Mouse (Mus musculus) myocyte (in vitro differentiated cells): ENCODE results near the gene Rabgap1l. TPM values are rescaled to one million over a fixed set of nuclear protein-coding genes. Genes with fewer than 3 reads are reported as not detected.
A peak's percentile ranks its signal among the peaks of the same experiment; 100 is the strongest.

ENCODE experiments used
- H3K27me3 ChIP-seq: one replicate; pipeline ENCODE4 v1.6.1; 2011; ENCODE audit not compliant: control insufficient read depth, insufficient read depth, insufficient read length
- H3K36me3 ChIP-seq: one replicate; pipeline ENCODE4 v1.6.1; 2011; ENCODE audit not compliant: control insufficient read depth, insufficient read depth
- H3K4me2 ChIP-seq: one replicate; pipeline ENCODE4 v1.6.1; 2011; ENCODE audit warnings: low read depth, control low read depth
- H3K4me3 ChIP-seq: one replicate; pipeline ENCODE4 v1.5.1; 2011; ENCODE audit warnings: mild to moderate bottlenecking, control low read depth, moderate library complexity
- H3K79me2 ChIP-seq: one replicate; pipeline ENCODE4 v1.6.1; 2011; ENCODE audit not compliant: control insufficient read depth, insufficient read depth
- H3ac ChIP-seq: one replicate; pipeline ENCODE4 v1.6.1; 2011; ENCODE audit not compliant: control insufficient read depth, insufficient read length
- CEBPB ChIP-seq: IDR thresholded peaks from 2 replicates; pipeline ENCODE4 v1.6.1; 2011; ENCODE audit warnings: mild to moderate bottlenecking, moderate library complexity; ENCODE audit not compliant: poor library complexity, insufficient read depth, severe bottlenecking
- E2F4 ChIP-seq: IDR thresholded peaks from one replicate; pipeline ENCODE4 v1.6.1; 2011; ENCODE audit warnings: mild to moderate bottlenecking, control low read depth, moderate library complexity; ENCODE audit not compliant: insufficient read depth
- MAX ChIP-seq: IDR thresholded peaks from one replicate; pipeline ENCODE4 v1.6.1; 2011; ENCODE audit warnings: low read depth, mild to moderate bottlenecking, control low read depth
- MYOD1 ChIP-seq, 3 experiments: IDR thresholded peaks; one replicate each; pipeline ENCODE4 v1.6.1; 2011; ENCODE audit warnings: control low read depth in 2 of 3, low read depth in 2 of 3, mild to moderate bottlenecking in 2 of 3, moderate library complexity in 1 of 3; ENCODE audit not compliant: insufficient read length in 2 of 3, control insufficient read depth in 1 of 3
- MYOG ChIP-seq, 3 experiments: IDR thresholded peaks; one replicate each; pipeline ENCODE4 v1.6.1; 2011; ENCODE audit warnings: control low read depth in 2 of 3, low read depth in 2 of 3, mild to moderate bottlenecking in 2 of 3; ENCODE audit not compliant: insufficient read length in 2 of 3, control insufficient read depth in 1 of 3, insufficient read depth in 1 of 3
- POLR2A ChIP-seq: IDR thresholded peaks from one replicate; pipeline ENCODE4 v1.6.1; 2011; ENCODE audit warnings: low read depth, mild to moderate bottlenecking, control low read depth, moderate library complexity; ENCODE audit not compliant: insufficient read length
- POLR2AphosphoS2 ChIP-seq: IDR thresholded peaks from one replicate; pipeline ENCODE4 v1.6.1; 2011; ENCODE audit warnings: low read depth, control low read depth; ENCODE audit not compliant: insufficient read length
- REST ChIP-seq: IDR thresholded peaks from one replicate; pipeline ENCODE4 v1.6.1; 2011; ENCODE audit warnings: mild to moderate bottlenecking, control low read depth, moderate library complexity; ENCODE audit not compliant: insufficient read depth, insufficient read length
- SRF ChIP-seq: IDR thresholded peaks from one replicate; pipeline ENCODE4 v1.6.1; 2011; ENCODE audit warnings: low read depth; ENCODE audit not compliant: control insufficient read depth, insufficient read length
- TCF12 ChIP-seq: IDR thresholded peaks from one replicate; pipeline ENCODE4 v1.6.1; 2011; ENCODE audit warnings: mild to moderate bottlenecking, control low read depth; ENCODE audit not compliant: poor library complexity, insufficient read depth, severe bottlenecking
- TCF3 ChIP-seq: IDR thresholded peaks from one replicate; pipeline ENCODE4 v1.6.1; 2011; ENCODE audit warnings: low read depth, control low read depth; ENCODE audit not compliant: insufficient read length
- USF1 ChIP-seq: IDR thresholded peaks from one replicate; pipeline ENCODE4 v1.6.1; 2011; ENCODE audit warnings: low read depth, mild to moderate bottlenecking, control low read depth, moderate library complexity
- polyA plus RNA-seq: library from polyadenylated mRNA; unstranded; fragments of >200 nt; fragmentation: generic; extraction: Trizol; gene quantifications from one replicate; pipeline ENCODE4 v1.2.1, GENCODE M21; 2012; ENCODE audit warnings: missing spikeins

The Rabgap1l gene
- polyA plus RNA-seq, 1 experiment = 6.3 TPM

DNA sequence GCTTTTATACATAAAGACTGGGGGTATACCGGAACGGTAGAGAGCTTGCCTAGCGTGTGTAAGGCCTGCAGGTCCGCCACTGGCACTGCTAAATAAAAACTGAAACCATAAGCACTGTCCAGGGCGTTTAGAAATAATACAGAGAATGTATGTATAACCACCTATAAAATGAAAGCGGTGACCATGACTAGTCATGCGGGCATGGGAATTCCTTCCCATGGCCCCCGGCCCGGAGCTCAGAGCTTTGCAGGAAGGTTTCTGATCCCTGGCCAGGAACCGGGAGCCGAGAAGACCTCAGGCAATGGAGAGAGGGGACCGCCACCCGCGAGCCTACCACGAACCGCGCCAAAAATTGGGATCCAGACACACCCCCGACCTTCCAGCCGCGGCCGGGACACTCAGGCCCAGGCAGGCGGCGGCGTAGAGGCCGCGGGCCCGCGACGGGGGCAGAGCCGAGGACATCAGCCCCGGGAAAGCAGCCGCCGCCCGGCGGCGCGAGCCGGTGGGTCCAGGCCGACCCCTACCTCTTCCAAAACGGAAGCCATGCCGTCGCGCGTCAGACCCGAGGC is 580.8 kb downstream of the Rabgap1l start:
- H3K27me3 ChIP-seq = no peaks in the 10 kb centered on the region
- no peak for TF ChIP-seq SRF
- no peak for TF ChIP-seq TCF12
- no peak for TF ChIP-seq POLR2A
- no peak for TF ChIP-seq TCF3
- TF ChIP-seq MAX = no peak
- no peak for TF ChIP-seq REST
- no peak for TF ChIP-seq E2F4
- TF ChIP-seq MYOD1 (IDR thresholded peaks at IDR 0.05; ENCODE audit: control insufficient read depth in 1 of 3, insufficient read length in 2 of 3, low read depth in 2 of 3) = no peak
- TF ChIP-seq POLR2AphosphoS2 = no peak
- no peak for TF ChIP-seq CEBPB
- TF ChIP-seq MYOG (IDR thresholded peaks at IDR 0.05; ENCODE audit: control insufficient read depth in 1 of 3, insufficient read depth in 1 of 3, insufficient read length in 2 of 3, low read depth in 2 of 3) = no peak
- H3K79me2 ChIP-seq = peaks cover 53% of the 10 kb centered on the region
- H3ac ChIP-seq = peak overlapping the region; percentile 51
- H3K4me3 ChIP-seq = peak overlapping the region; percentile 70
- peaks cover 6% of the 10 kb centered on the region for H3K36me3 ChIP-seq
- peak overlapping the region; percentile 81 for H3K4me2 ChIP-seq

DNA sequence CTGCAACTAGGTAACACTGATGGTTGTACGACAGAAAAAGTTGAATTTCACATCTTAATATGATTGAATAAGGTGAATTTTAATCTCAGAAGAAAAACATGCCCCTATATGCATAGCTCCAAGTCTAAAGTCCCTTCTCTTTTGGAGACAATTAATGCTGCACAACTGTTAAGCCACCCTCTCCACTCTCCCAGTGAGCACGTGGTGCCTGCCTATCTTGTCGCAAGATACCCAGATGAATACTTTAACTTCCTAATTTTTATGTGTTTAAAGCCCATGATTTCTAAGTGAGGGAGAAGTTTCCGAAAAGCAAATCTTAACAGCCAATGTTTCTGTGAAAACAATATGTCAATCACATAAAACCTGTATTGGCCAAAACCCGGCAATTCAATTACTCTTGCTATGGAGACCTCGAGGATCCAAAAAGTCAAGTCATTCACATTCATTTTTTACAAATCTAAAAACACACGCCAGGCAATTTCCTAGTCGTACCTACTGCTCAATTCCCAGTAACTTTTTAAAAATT is 581.4 kb downstream of the Rabgap1l start:
- peak overlapping the region; percentile 70 for H3K4me3 ChIP-seq
- peak overlapping the region; percentile 81 for H3K4me2 ChIP-seq
- TF ChIP-seq MAX = no peak
- peak; percentile 73 for TF ChIP-seq USF1
- H3K27me3 ChIP-seq = no peaks in the 10 kb centered on the region
- H3K36me3 ChIP-seq = peaks cover 11% of the 10 kb centered on the region
- peaks cover 59% of the 10 kb centered on the region for H3K79me2 ChIP-seq
- peak overlapping the region; percentile 51 for H3ac ChIP-seq

DNA sequence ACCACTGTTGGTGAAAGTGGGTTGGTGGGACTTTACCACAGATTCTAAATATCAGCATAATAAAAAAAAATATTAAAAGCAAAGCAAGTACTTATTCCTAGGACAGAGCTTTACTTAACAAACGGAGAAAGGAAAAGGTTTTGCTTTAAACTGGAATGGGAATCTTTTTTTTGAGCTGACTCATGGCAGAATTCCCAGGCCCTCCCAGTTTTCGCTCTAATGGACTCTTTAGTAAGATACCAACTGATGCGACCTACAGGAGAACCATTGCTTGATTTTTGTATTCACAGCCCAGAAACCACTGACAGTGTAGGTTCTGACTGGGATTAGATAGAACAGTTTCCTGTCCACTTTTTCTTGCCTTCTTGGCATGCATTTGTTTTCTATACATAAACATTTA is 582.4 kb downstream of the Rabgap1l start:
- Histone ChIP-seq H3K36me3 (peaks cover 15% of the 10 kb centered on the region), H3ac (no peak overlapping the region), H3K79me2 (peaks cover 63% of the 10 kb centered on the region), H3K4me3 (peak overlapping the region; percentile 70), H3K27me3 (no peaks in the 10 kb centered on the region), H3K4me2 (peak overlapping the region; percentile 81)
- TF ChIP-seq SRF (no peak), MYOG (IDR thresholded peaks at IDR 0.05; ENCODE audit: control insufficient read depth in 1 of 3, insufficient read depth in 1 of 3, insufficient read length in 2 of 3, low read depth in 2 of 3) (no peak), POLR2AphosphoS2 (no peak), E2F4 (no peak), MYOD1 (IDR thresholded peaks at IDR 0.05; ENCODE audit: control insufficient read depth in 1 of 3, insufficient read length in 2 of 3, low read depth in 2 of 3) (no peak), TCF3 (no peak), MAX (no peak)

- Histone ChIP-seq H3K4me2 (peak overlapping the region; percentile 16), H3ac (no peak overlapping the region), H3K27me3 (no peaks in the 10 kb centered on the region), H3K36me3 (peaks cover 22% of the 10 kb centered on the region), H3K4me3 (no peak overlapping the region), H3K79me2 (peaks cover 69% of the 10 kb centered on the region)
- TF ChIP-seq POLR2AphosphoS2 (no peak), MYOG (IDR thresholded peaks at IDR 0.05; ENCODE audit: control insufficient read depth in 1 of 3, insufficient read depth in 1 of 3, insufficient read length in 2 of 3, low read depth in 2 of 3) (no peak), SRF (no peak)
Measured at GRCm38 (mm10) chr1:160209844-160210243, 583.2 kb downstream of the Rabgap1l start.

- peaks cover 60% of the 10 kb centered on the region for H3K36me3 ChIP-seq
- TF ChIP-seq TCF12 (no peak), SRF (no peak), POLR2A (no peak), MYOG (IDR thresholded peaks at IDR 0.05; ENCODE audit: control insufficient read depth in 1 of 3, insufficient read depth in 1 of 3, insufficient read length in 2 of 3, low read depth in 2 of 3) (no peak), POLR2AphosphoS2 (no peak)
- H3ac ChIP-seq = no peak overlapping the region
- no peak overlapping the region for H3K4me2 ChIP-seq
- no peaks in the 10 kb centered on the region for H3K27me3 ChIP-seq
- peaks cover 45% of the 10 kb centered on the region for H3K79me2 ChIP-seq
- H3K4me3 ChIP-seq = no peak overlapping the region
Measured at GRCm38 (mm10) chr1:160205486-160205885, 587.5 kb downstream of the Rabgap1l start.

GRCm38 (mm10) chr1:160195337-160195663 is 597.7 kb downstream of the Rabgap1l start:
- no peak for TF ChIP-seq TCF12
- no peak for TF ChIP-seq REST
- no peak for TF ChIP-seq MYOD1 (IDR thresholded peaks at IDR 0.05; ENCODE audit: control insufficient read depth in 1 of 3, insufficient read length in 2 of 3, low read depth in 2 of 3)
- no peak for TF ChIP-seq USF1
- no peak for TF ChIP-seq CEBPB
- TF ChIP-seq MYOG (IDR thresholded peaks at IDR 0.05; ENCODE audit: control insufficient read depth in 1 of 3, insufficient read depth in 1 of 3, insufficient read length in 2 of 3, low read depth in 2 of 3) = no peak
- TF ChIP-seq POLR2AphosphoS2 = no peak
- H3K4me2 ChIP-seq = peak overlapping the region; percentile 85
- H3K27me3 ChIP-seq = no peaks in the 10 kb centered on the region
- H3ac ChIP-seq = peak overlapping the region; percentile 40
- peak overlapping the region; percentile 89 for H3K4me3 ChIP-seq
- peaks cover 15% of the 10 kb centered on the region for H3K79me2 ChIP-seq
- peaks cover 23% of the 10 kb centered on the region for H3K36me3 ChIP-seq
